Mouse (Mus musculus): ENCODE results near the gene Iqsec1. TPM values are rescaled to one million over a fixed set of nuclear protein-coding genes. Genes with fewer than 3 reads are reported as not detected.
A peak's percentile ranks its signal among the peaks of the same experiment; 100 is the strongest.

Gene Iqsec1
- total and polyA plus RNA-seq, 2 experiments from 2014 or later = 34.5 to 149 TPM

- Histone ChIP-seq H3K27ac (ENCODE audit: low read depth, low read length) (no peak overlapping the region), H3K27me3 (ENCODE audit: insufficient read depth, low read length) (no peaks in the 10 kb centered on the region), H3K9me3 (ENCODE audit: low read length) (no peaks in the 10 kb centered on the region), H3K4me1 (ENCODE audit: insufficient read depth, low read length) (no peaks in the 10 kb centered on the region; the same call in 1 of the 2 replicates), H3K9ac (replicated peaks; ENCODE audit: low read length, poor library complexity, severe bottlenecking) (no peak overlapping the region), H3K4me2 (ENCODE audit: low read depth, low read length, poor library complexity, severe bottlenecking) (no peak overlapping the region), H3K36me3 (ENCODE audit: insufficient read depth, low read length) (no peaks in the 10 kb centered on the region), H3K4me3 (ENCODE audit: low read depth, low read length) (no peak overlapping the region)
- ATAC-seq (ENCODE audit: low FRiP score) (no peak), DNase-seq (ENCODE audit: low spot score) (peak; percentile 43)
- peak; percentile 40 for TF ChIP-seq CTCF (IDR thresholded peaks at IDR 0.05)
- 74% methylated on average over 3 of the region's 3 CpGs for WGBS
These were observed 173.1 kb downstream of the Iqsec1 start for GRCm38 (mm10) chr6:90815341-90815740.

DNA sequence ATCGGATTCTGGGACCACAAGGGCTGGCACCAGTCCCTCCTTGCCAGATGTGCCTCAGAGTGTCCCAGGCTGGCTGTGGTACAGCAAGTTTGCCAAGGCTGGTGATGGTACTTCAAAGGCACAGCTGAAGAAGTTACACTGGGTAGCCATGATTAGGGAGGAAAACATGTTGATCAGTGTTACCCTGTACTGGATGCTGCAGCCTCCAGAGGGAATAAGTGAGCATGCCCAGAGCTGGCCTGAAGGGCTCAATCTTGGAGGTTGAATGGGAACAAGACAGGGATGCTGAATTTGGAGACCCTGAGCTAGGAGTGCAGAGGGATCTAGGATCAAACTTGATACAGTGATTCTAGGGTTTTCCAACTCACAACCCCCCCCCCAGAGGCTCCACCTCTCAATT, 175.0 kb downstream of the Iqsec1 start:
- ATAC-seq (ENCODE audit: low FRiP score) (no peak), DNase-seq (ENCODE audit: low spot score) (no peak)
- Histone ChIP-seq H3K9me3 (ENCODE audit: low read length) (no peaks in the 10 kb centered on the region), H3K27me3 (ENCODE audit: insufficient read depth, low read length) (no peaks in the 10 kb centered on the region), H3K27ac (ENCODE audit: low read depth, low read length) (no peak overlapping the region), H3K4me3 (ENCODE audit: low read depth, low read length) (no peak overlapping the region), H3K4me2 (ENCODE audit: low read depth, low read length, poor library complexity, severe bottlenecking) (no peak overlapping the region), H3K9ac (replicated peaks; ENCODE audit: low read length, poor library complexity, severe bottlenecking) (no peak overlapping the region), H3K36me3 (ENCODE audit: insufficient read depth, low read length) (no peaks in the 10 kb centered on the region), H3K4me1 (ENCODE audit: insufficient read depth, low read length) (peaks cover 8% of the 10 kb centered on the region; the same call in 1 of the 2 replicates)
- 77% methylated on average over 1 of the region's 1 CpGs for WGBS
- TF ChIP-seq CTCF (IDR thresholded peaks at IDR 0.05) = no peak

- H3K4me1 ChIP-seq (ENCODE audit: insufficient read depth, low read length) = peaks cover 18% of the 10 kb centered on the region
- no peaks in the 10 kb centered on the region for H3K36me3 ChIP-seq (ENCODE audit: insufficient read depth, low read length)
- no peak for TF ChIP-seq CTCF (IDR thresholded peaks at IDR 0.05)
- no peak for DNase-seq (ENCODE audit: low spot score)
- ATAC-seq (ENCODE audit: low FRiP score) = no peak
- H3K4me2 ChIP-seq (ENCODE audit: low read depth, low read length, poor library complexity, severe bottlenecking) = no peak overlapping the region
- no peaks in the 10 kb centered on the region for H3K9me3 ChIP-seq (ENCODE audit: low read length)
- no peak overlapping the region for H3K27ac ChIP-seq (ENCODE audit: low read depth, low read length)
- H3K9ac ChIP-seq (replicated peaks; ENCODE audit: low read length, poor library complexity, severe bottlenecking) = no peak overlapping the region
- WGBS = 76% methylated on average over 8 of the region's 8 CpGs
- H3K4me3 ChIP-seq (ENCODE audit: low read depth, low read length) = no peak overlapping the region
- no peaks in the 10 kb centered on the region for H3K27me3 ChIP-seq (ENCODE audit: insufficient read depth, low read length)
These were observed 175.9 kb downstream of the Iqsec1 start for GRCm38 (mm10) chr6:90812584-90812983.

DNA sequence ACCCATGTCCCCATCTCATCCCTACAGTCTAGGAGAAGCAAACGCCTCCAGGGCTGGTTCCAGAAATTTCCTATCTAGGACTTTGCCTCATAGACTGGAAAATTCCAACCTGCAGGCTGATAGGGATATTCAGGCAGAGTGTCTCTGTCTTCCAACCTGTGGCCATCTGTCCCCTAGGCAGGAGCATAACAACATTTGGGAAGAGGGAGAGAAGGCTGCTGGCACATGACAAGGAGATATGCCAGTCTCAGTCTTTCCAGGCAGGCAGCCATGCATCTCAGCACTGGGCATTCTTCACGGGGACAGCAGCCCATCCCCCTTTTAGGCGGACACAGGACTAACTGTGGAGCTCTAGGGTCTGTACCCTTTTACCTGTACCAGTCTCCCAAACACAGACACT, 176.4 kb downstream of the Iqsec1 start:
- no peaks in the 10 kb centered on the region for H3K27me3 ChIP-seq (ENCODE audit: insufficient read depth, low read length)
- peaks cover 23% of the 10 kb centered on the region for H3K4me1 ChIP-seq (ENCODE audit: insufficient read depth, low read length)
- DNase-seq (ENCODE audit: low spot score) (no peak), ATAC-seq (ENCODE audit: low FRiP score) (no peak)
- no peak overlapping the region for H3K27ac ChIP-seq (ENCODE audit: low read depth, low read length)
- no peak for TF ChIP-seq CTCF (IDR thresholded peaks at IDR 0.05)
- no peaks in the 10 kb centered on the region for H3K9me3 ChIP-seq (ENCODE audit: low read length)
- WGBS = 64% methylated on average over 3 of the region's 3 CpGs
- no peak overlapping the region for H3K4me3 ChIP-seq (ENCODE audit: low read depth, low read length)
- H3K36me3 ChIP-seq (ENCODE audit: insufficient read depth, low read length) = no peaks in the 10 kb centered on the region
- no peak overlapping the region for H3K4me2 ChIP-seq (ENCODE audit: low read depth, low read length, poor library complexity, severe bottlenecking)
- H3K9ac ChIP-seq (replicated peaks; ENCODE audit: low read length, poor library complexity, severe bottlenecking) = no peak overlapping the region

- DNase-seq (ENCODE audit: low spot score) (no peak), ATAC-seq (ENCODE audit: low FRiP score) (no peak; the same call in 1 of the 2 replicates)
- H3K36me3 ChIP-seq (ENCODE audit: insufficient read depth, low read length) = no peaks in the 10 kb centered on the region
- peaks cover 34% of the 10 kb centered on the region for H3K4me1 ChIP-seq (ENCODE audit: insufficient read depth, low read length)
- WGBS = 33% methylated on average over 1 of the region's 1 CpGs
- H3K27ac ChIP-seq (ENCODE audit: low read depth, low read length) = peak overlapping the region; percentile 90
- peak overlapping the region; percentile 40; the same call in 1 of the 2 replicates for H3K4me3 ChIP-seq (ENCODE audit: low read depth, low read length)
- H3K9ac ChIP-seq (replicated peaks; ENCODE audit: low read length, poor library complexity, severe bottlenecking) = no peak overlapping the region
- TF ChIP-seq CTCF (IDR thresholded peaks at IDR 0.05) = no peak
- H3K9me3 ChIP-seq (ENCODE audit: low read length) = no peaks in the 10 kb centered on the region
- H3K27me3 ChIP-seq (ENCODE audit: insufficient read depth, low read length) = no peaks in the 10 kb centered on the region
- peak overlapping the region; percentile 75 for H3K4me2 ChIP-seq (ENCODE audit: low read depth, low read length, poor library complexity, severe bottlenecking)
These were observed 177.9 kb downstream of the Iqsec1 start for GRCm38 (mm10) chr6:90810576-90810975.

GRCm38 (mm10) chr6:90809960-90810362, 178.5 kb downstream of the Iqsec1 start:
- Histone ChIP-seq H3K9ac (replicated peaks; ENCODE audit: low read length, poor library complexity, severe bottlenecking) (peak overlapping the region; percentile 70), H3K27ac (ENCODE audit: low read depth, low read length) (peak overlapping the region; percentile 90), H3K27me3 (ENCODE audit: insufficient read depth, low read length) (no peaks in the 10 kb centered on the region), H3K4me2 (ENCODE audit: low read depth, low read length, poor library complexity, severe bottlenecking) (peak overlapping the region; percentile 75), H3K36me3 (ENCODE audit: insufficient read depth, low read length) (no peaks in the 10 kb centered on the region), H3K4me1 (ENCODE audit: insufficient read depth, low read length) (peaks cover 34% of the 10 kb centered on the region), H3K9me3 (ENCODE audit: low read length) (no peaks in the 10 kb centered on the region), H3K4me3 (ENCODE audit: low read depth, low read length) (peak overlapping the region; percentile 40)
- WGBS = under 1% methylated on average over 20 of the region's 22 CpGs
- DNase-seq (ENCODE audit: low spot score) (peak; percentile 97), ATAC-seq (ENCODE audit: low FRiP score) (peak; percentile 92)
- peak; percentile 56 for TF ChIP-seq CTCF (IDR thresholded peaks at IDR 0.05)
